Mouse (Mus musculus): ENCODE data around the gene Prkn.

Gene Prkn

DNA sequence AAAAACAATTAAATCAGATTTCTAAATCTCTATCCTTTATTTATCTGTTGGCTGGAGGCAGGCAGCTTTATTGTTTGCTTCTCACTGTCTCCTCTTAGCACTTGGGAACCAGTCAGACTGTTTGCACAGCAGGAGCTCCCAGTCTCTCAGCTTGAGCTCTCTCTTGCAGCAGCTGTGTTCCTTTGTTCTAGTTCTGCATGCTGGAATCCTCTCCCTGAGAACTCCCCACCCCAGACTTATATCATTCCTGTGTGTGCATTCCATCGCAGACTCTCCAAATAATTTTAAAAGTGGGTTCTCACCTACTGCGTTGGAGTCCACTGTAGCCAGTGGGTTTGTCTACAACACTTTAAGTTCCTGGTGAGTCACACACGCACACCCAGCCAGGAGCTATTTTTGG is 1181.1 kb downstream of the Prkn start:
- no peak for DNase-seq

GRCm38 (mm10) chr17:12029362-12029761 is 1189.2 kb downstream of the Prkn start:
- no peak for DNase-seq

DNA sequence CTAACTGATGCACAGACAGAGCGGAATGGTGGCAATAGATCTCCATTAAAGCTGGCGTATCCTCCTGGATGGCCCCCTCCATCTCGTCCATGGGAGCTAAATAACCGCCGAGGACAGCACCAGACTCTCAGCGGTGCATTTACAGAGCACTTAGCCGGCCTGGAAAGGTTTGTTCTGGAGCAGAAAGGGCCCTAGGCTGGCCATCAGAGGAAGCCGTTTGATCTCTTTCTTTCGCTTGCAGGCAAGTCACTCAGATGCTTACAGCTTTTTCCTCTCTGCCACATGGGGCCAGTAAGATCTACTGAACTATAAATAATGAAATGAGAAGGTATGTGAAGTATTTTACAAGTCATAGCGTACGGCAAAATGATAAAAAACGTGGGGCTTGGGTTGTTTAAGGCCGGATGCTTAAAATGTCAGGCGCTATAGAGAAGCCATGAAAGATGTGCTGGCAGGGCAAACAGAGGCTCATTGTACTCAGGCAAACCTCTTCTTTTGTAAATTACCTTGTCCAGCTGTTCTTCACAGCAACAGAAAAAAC is 1189.8 kb downstream of the Prkn start:
- no peak for DNase-seq

- no peak for DNase-seq
These were observed 1190.5 kb downstream of the Prkn start for GRCm38 (mm10) chr17:12030556-12031160.

GRCm38 (mm10) chr17:12031203-12031942 is 1191.2 kb downstream of the Prkn start:
- peak in 1 of 2 experiments; percentile 43 for DNase-seq

GRCm38 (mm10) chr17:12032014-12032791 is 1192.0 kb downstream of the Prkn start:
- DNase-seq, result no peak

GRCm38 (mm10) chr17:12035386-12035785 is 1195.2 kb downstream of the Prkn start:
- DNase-seq, result no peak

- peak in 1 of 2 experiments; percentile 50 for DNase-seq
These were observed 1196.0 kb downstream of the Prkn start for GRCm38 (mm10) chr17:12036205-12036604.

- DNase-seq, result no peak
These were observed 1196.9 kb downstream of the Prkn start for GRCm38 (mm10) chr17:12037065-12037464.

DNA sequence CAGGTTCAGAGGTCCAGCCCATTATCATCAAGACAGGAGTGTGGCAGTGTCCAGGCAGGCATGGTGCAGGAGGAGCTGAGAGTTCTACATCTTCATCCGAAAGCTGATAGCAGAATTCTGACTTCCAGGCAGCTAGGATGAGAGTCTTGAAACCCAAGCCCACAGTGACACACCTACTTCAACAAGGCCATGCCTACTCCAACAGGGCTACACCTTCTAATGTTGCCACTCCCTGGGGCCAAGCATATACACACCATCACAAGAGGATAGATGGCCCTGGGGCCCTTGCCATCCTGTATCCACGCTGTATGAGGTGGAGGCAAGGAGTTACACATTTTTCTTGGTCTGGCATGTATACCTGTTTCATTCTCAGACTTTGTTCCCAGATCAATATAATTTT is 1197.4 kb downstream of the Prkn start:
- DNase-seq, result no peak

- DNase-seq, result no peak
These were observed 1198.3 kb downstream of the Prkn start for GRCm38 (mm10) chr17:12038499-12038898.

DNA sequence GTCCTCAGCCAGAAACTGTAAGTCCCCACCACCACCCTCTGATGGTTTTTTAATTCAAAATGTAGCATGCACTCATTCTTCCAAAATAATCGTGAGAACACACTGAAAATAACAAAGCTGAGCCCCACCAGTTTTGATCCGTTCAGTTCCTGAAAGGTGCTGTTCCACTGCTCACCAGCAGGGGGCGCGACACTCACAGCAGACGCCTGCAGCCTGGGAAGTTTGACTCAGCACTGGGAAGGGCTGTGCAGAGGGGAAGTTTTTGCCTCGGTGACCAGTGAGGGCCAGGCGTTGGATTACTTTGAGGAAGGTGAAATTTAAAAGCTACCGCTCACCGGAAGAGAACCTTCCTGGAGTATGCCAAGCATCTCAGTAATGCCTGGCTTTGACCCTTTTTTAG is 1199.0 kb downstream of the Prkn start:
- peak; percentile 44 to 70 for DNase-seq

DNA sequence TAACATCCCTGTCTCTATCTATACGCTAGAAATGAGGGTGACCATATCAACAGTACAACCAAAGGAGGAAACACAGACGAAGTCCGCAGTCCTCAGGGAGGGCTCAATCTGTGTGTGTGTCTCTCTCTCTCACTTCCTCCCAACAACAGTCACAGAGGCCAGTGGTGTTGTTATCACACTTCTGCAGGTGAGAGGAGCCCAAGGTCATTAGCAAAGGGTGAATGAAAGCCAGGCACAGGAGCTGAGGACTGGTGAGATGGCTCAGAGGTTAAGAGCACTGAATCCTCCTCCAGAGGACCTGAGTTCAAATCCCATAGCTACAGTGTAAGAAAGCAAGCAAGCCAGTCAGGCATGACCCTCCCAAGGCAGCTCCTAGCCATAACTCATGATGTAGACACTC is 1199.7 kb downstream of the Prkn start:
- no peak for DNase-seq

- no peak for DNase-seq
These were observed 1200.4 kb downstream of the Prkn start for GRCm38 (mm10) chr17:12040546-12040945.

DNA sequence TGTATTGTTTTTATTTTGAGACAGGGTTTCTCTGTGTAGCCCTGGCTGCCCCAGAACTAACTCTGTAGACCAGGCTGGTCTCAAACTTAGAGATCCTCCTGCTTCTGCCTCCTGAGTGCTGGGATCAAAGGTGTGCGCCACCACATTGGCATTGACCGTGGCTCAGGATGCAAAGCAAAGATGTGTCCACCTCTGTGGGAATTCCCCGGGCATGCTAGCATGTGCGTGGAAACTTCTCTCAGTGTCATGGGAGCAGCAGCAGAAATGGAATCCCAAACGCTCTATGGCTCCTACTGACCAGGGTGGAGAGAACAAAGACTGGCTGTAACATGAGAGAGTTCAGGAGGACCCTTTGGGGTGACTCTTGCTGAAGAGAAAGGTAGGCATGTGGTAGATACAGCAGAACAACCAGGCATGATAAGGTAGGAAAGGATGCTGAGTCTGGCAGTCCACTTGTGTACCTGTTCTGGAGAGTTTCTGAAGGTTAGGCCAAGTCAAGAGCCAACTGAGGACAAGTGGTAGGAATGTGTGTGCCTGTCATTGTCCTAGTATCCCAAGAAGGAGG is 1201.0 kb downstream of the Prkn start:
- DNase-seq, result no peak

- no peak for DNase-seq
These were observed 1202.5 kb downstream of the Prkn start for GRCm38 (mm10) chr17:12042561-12043256.

DNA sequence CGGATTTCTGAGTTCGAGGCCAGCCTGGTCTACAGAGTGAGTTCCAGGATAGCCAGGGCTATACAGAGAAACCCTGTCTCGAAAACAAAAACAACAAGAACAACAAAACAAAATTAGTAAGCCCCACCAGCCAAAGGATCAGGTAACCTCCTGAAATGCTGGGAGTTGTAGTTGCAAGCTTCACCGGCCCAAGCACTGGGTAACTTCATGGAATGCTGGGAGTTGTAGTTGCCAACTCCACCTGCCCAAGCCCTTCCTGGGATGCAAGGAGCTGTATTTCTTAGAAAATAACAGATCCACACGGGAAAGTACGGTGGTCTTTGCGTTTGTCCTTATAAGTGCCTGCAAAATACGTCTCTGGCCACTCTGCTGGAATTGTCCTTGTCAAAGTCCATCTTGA is 1204.0 kb downstream of the Prkn start:
- DNase-seq, result no peak

GRCm38 (mm10) chr17:12045861-12046273 is 1205.7 kb downstream of the Prkn start:
- DNase-seq, result no peak

DNA sequence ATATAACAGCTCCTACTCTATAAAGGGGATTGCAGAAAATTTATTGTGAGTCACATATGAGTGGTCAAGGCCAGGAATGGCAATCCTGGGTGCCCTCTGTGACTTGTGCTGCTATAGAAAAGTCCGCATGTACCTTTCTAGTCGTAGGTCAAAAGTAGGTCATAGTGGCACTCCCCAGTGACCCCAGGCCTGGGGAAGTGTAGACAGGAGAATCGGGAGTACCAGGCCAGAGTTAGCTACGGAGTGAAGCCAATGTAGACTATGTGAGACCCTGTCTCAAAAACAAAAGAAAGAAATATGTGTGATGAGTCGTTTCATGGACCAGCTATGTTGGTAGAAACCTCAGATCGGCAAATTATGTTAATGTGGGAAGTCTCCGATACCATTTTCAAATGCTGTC is 1206.8 kb downstream of the Prkn start:
- no peak for DNase-seq

DNA sequence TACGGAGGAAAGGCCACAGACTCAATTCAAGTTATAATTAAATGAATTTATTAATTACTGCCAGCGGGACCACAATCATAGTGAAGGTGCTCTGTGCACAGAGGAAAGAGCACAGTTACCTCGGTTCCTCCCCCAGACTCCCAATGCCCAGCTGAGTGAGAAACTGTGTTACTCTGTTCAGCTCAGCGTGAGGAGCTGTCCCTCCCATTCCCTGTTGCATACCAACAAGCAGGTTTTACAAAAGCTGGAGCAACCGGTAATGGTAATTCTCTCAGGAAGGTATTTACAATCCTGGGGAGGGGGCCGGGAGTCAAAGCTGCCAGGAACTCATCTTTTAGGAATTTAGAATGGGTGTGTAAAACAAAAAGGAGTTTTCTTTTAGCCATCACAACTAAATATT is 1207.3 kb downstream of the Prkn start:
- DNase-seq, result no peak

GRCm38 (mm10) chr17:12048695-12049490 is 1208.7 kb downstream of the Prkn start:
- no peak for DNase-seq

DNA sequence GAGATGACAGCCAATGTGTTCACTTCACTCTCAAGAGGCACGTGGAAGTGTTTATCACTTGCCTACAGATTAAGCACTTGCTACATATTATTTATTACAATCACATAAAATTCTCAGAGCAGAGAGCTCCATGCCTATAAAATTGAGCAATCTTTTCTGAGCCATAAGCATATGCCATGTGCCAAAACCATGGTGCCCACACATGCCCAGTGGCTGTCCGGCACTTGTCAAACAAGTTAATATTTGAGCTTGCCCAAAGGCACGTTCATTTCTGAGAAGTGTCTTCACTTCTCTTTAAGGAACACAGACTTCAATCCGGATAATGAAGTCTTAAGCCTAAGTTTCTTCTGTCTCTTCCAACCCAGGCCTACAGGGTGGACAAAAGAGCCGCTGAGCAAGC is 1210.1 kb downstream of the Prkn start:
- DNase-seq, result no peak

Measured in spleen, adult 18-20 months (tissue).